Mouse (Mus musculus): ENCODE measurements around the gene A430078G23Rik.
"Not testable (repeated sequence)": the region's sequence is repeated elsewhere in the genome, so short reads cannot be mapped to it uniquely, and the experiment has no call there.

Gene A430078G23Rik

GRCm38 (mm10) chr8:3353189-3353810 lies at the start of gene A430078G23Rik:
TSS of gene A430078G23Rik (plus strand) at chr8:3353415.
- DNase-seq = peak; percentile 70 to 79

- DNase-seq = not testable (repeated sequence)
Observed at GRCm38 (mm10) chr8:3308205-3308800, 44.9 kb upstream of the A430078G23Rik start.

- DNase-seq = no peak
Observed at GRCm38 (mm10) chr8:3309636-3310035, 43.6 kb upstream of the A430078G23Rik start.

- no peak for DNase-seq
Observed at GRCm38 (mm10) chr8:3311482-3311881, 41.7 kb upstream of the A430078G23Rik start.

GRCm38 (mm10) chr8:3313417-3313816 lies 39.8 kb upstream of the A430078G23Rik start:
- DNase-seq = not testable (repeated sequence)

- DNase-seq = no peak
Observed at GRCm38 (mm10) chr8:3313843-3314242, 39.4 kb upstream of the A430078G23Rik start.

- no peak for DNase-seq
Observed at GRCm38 (mm10) chr8:3314345-3314744, 38.9 kb upstream of the A430078G23Rik start.

- no peak for DNase-seq
Observed at GRCm38 (mm10) chr8:3316585-3316984, 36.6 kb upstream of the A430078G23Rik start.

- DNase-seq = not testable (repeated sequence)
Observed at GRCm38 (mm10) chr8:3319267-3319666, 33.9 kb upstream of the A430078G23Rik start.

GRCm38 (mm10) chr8:3324253-3324652 lies 29.0 kb upstream of the A430078G23Rik start:
- DNase-seq = no peak

GRCm38 (mm10) chr8:3327056-3327455 lies 26.2 kb upstream of the A430078G23Rik start:
- DNase-seq = no peak

- peak; percentile 30 to 62 for DNase-seq
Observed at GRCm38 (mm10) chr8:3327538-3328245, 25.5 kb upstream of the A430078G23Rik start.

- DNase-seq = no peak
Observed at GRCm38 (mm10) chr8:3330662-3331061, 22.6 kb upstream of the A430078G23Rik start.

- no peak for DNase-seq
Observed at GRCm38 (mm10) chr8:3331692-3332091, 21.5 kb upstream of the A430078G23Rik start.

- no peak for DNase-seq
Observed at GRCm38 (mm10) chr8:3335881-3336280, 17.3 kb upstream of the A430078G23Rik start.

- no peak for DNase-seq
Observed at GRCm38 (mm10) chr8:3336658-3337524, 16.3 kb upstream of the A430078G23Rik start.

- DNase-seq = not testable (repeated sequence)
Observed at GRCm38 (mm10) chr8:3337525-3337824, 15.7 kb upstream of the A430078G23Rik start.

- no peak for DNase-seq
Observed at GRCm38 (mm10) chr8:3337971-3338370, 15.2 kb upstream of the A430078G23Rik start.

- not testable (repeated sequence) for DNase-seq
Observed at GRCm38 (mm10) chr8:3340711-3341110, 12.5 kb upstream of the A430078G23Rik start.

- DNase-seq = no peak
Observed at GRCm38 (mm10) chr8:3345337-3345736, 7.9 kb upstream of the A430078G23Rik start.

GRCm38 (mm10) chr8:3346691-3347413 lies 6.4 kb upstream of the A430078G23Rik start:
- no peak for DNase-seq

GRCm38 (mm10) chr8:3348142-3348823 lies 4.9 kb upstream of the A430078G23Rik start:
- no peak for DNase-seq
